Mouse (Mus musculus): Measurements from ENCODE around the gene Glipr2. TPM values are rescaled to one million over a fixed set of nuclear protein-coding genes. Genes with fewer than 3 reads are reported as not detected.

The Glipr2 gene
- polyA plus RNA-seq, 1 experiment from 2014 or later, result 20.4 TPM

DNA sequence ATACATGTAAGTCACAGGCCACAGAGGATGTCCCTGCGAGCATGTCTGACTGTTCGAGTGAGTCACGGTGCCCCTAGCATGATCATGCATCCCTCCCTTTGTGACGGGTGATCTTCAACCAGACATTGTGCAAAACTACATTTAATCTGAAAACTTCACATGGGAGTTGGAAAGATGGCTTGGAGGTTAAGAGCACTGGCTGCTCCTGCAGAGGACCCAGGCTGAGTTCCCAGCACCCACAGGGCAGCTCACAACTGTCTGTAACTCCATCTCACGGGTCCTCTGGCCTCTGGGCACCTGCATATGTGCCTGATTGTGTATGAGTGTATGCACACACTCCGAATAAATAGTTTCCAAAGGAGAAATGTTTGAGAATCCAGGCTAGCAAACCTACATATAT lies 67.0 kb downstream of the Glipr2 start:
- TF ChIP-seq EP300 (IDR thresholded peaks at IDR 0.05; ENCODE audit: low read depth) (no peak), CTCF (IDR thresholded peaks at IDR 0.05; ENCODE audit: low read depth) (no peak)
- peaks cover 95% of the 10 kb centered on the region for H3K36me3 ChIP-seq (replicated peaks; ENCODE audit: insufficient read depth, low read length)
- no peak overlapping the region for H3K4me3 ChIP-seq (ENCODE audit: low read depth, low read length)
- H3K4me1 ChIP-seq (ENCODE audit: insufficient read depth), result no peaks in the 10 kb centered on the region
- H3K27ac ChIP-seq (ENCODE audit: low read depth), result no peak overlapping the region
- H3K9ac ChIP-seq (replicated peaks), result no peak overlapping the region
- H3K4me2 ChIP-seq (ENCODE audit: low read depth, low read length), result no peak overlapping the region
- DNase-seq (peak; percentile 5), ATAC-seq (no peak)
- H3K27me3 ChIP-seq (ENCODE audit: insufficient read depth, low read length), result no peaks in the 10 kb centered on the region
- no peaks in the 10 kb centered on the region for H3K9me3 ChIP-seq (ENCODE audit: low read length)
- 92% methylated on average over 6 of the region's 6 CpGs for WGBS (ENCODE audit: insufficient replicate concordance)

DNA sequence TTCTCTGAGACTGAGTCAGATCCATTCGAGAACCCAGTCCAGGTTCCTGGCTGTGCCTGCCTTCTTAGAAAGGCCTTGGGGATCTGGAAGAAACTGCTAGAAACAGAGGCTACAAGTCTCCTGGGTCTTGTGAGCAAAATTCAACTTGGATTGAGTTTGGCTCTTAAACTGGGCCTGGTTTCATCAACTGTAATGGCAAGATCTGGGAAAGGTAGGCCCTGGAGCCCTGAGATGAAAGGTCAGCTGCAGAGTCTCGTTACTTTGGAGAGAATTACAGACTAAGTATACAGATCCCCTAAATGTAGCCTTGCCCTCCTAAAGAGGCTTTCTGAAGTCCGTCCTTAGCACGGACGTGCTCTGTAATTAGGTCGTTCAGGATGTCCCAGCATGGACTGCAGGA lies 68.4 kb downstream of the Glipr2 start:
- no peak overlapping the region for H3K9ac ChIP-seq (replicated peaks)
- DNase-seq (no peak), ATAC-seq (no peak)
- no peak overlapping the region for H3K4me3 ChIP-seq (ENCODE audit: low read depth, low read length)
- no peaks in the 10 kb centered on the region for H3K27me3 ChIP-seq (ENCODE audit: insufficient read depth, low read length)
- H3K4me1 ChIP-seq (ENCODE audit: insufficient read depth), result no peaks in the 10 kb centered on the region
- H3K4me2 ChIP-seq (ENCODE audit: low read depth, low read length), result no peak overlapping the region
- 93% methylated on average over 6 of the region's 6 CpGs for WGBS (ENCODE audit: insufficient replicate concordance)
- H3K27ac ChIP-seq (ENCODE audit: low read depth), result no peak overlapping the region
- peaks cover 95% of the 10 kb centered on the region for H3K36me3 ChIP-seq (replicated peaks; ENCODE audit: insufficient read depth, low read length)
- TF ChIP-seq EP300 (IDR thresholded peaks at IDR 0.05; ENCODE audit: low read depth) (no peak), CTCF (IDR thresholded peaks at IDR 0.05; ENCODE audit: low read depth) (no peak)
- H3K9me3 ChIP-seq (ENCODE audit: low read length), result no peaks in the 10 kb centered on the region

Other genes with a start within 250 kb of the Glipr2 start
- gene Olfr71, start 247.1 kb upstream of the Glipr2 start, polyA plus RNA-seq (2015; fragmentation: Nextera tagmentation; extraction: Ambion mirVana), result not detected in 2 replicates
- gene Hrct1, start 230.2 kb upstream of the Glipr2 start, polyA plus RNA-seq (2015; fragmentation: Nextera tagmentation; extraction: Ambion mirVana), result 0.40 and 0.50 TPM in 2 replicates
- gene Spaar, start 227.4 kb upstream of the Glipr2 start, polyA plus RNA-seq (2015; fragmentation: Nextera tagmentation; extraction: Ambion mirVana), result 0.07 and 0.13 TPM in 2 replicates
- not detected in 2 replicates for gene Olfr159, start 186.4 kb upstream of the Glipr2 start, polyA plus RNA-seq (2015; fragmentation: Nextera tagmentation; extraction: Ambion mirVana)
- not detected in 2 replicates for gene Olfr156, start 133.5 kb upstream of the Glipr2 start, polyA plus RNA-seq (2015; fragmentation: Nextera tagmentation; extraction: Ambion mirVana)
- not detected in 2 replicates for gene Olfr157, start 117.2 kb upstream of the Glipr2 start, polyA plus RNA-seq (2015; fragmentation: Nextera tagmentation; extraction: Ambion mirVana)
- not detected in 2 replicates for gene Olfr155, start 105.8 kb upstream of the Glipr2 start, polyA plus RNA-seq (2015; fragmentation: Nextera tagmentation; extraction: Ambion mirVana)
- 1.8 and 2.3 TPM in 2 replicates for gene Reck, start 81.9 kb upstream of the Glipr2 start, polyA plus RNA-seq (2015; fragmentation: Nextera tagmentation; extraction: Ambion mirVana)
- gene Ccin, start 26.1 kb downstream of the Glipr2 start, polyA plus RNA-seq (2015; fragmentation: Nextera tagmentation; extraction: Ambion mirVana), result not detected in 2 replicates
- 136 and 144 TPM in 2 replicates for gene Clta, start 47.1 kb downstream of the Glipr2 start, polyA plus RNA-seq (2015; fragmentation: Nextera tagmentation; extraction: Ambion mirVana)
- 47.5 and 49.5 TPM in 2 replicates for gene Gne, start 126.8 kb downstream of the Glipr2 start, polyA plus RNA-seq (2015; fragmentation: Nextera tagmentation; extraction: Ambion mirVana)